Mouse (Mus musculus): ENCODE measurements at regions not wholly inside any gene's neighbourhood (a gene's known extent, or its start where the extent isn't known, plus 50 kb on each side); places are given as distances from the start of the nearest gene placed in this dataset.

- Histone ChIP-seq H3K36me3 (ENCODE audit: control insufficient read depth, insufficient read depth, low read length) (no peaks in the 10 kb centered on the region), H3K27ac (replicated peaks in 1 of 2; ENCODE audit: control insufficient read depth in 1 of 2, insufficient read depth in 1 of 2, low read depth in 2 of 2, low read length in 2 of 2) (no peak overlapping the region), H3K4me2 (ENCODE audit: low read length) (no peak overlapping the region), H3K4me1 (ENCODE audit: control insufficient read depth in 2 of 2, insufficient read depth in 2 of 2, low read length in 2 of 2) (no peaks in the 10 kb centered on the region), H3K9ac (ENCODE audit: low read length) (no peak overlapping the region), H3K27me3 (ENCODE audit: control insufficient read depth, insufficient read depth, low read length) (peaks cover 28% of the 10 kb centered on the region), H3K4me3 (ENCODE audit: control insufficient read depth in 1 of 2, insufficient read depth in 1 of 2, low read depth in 1 of 2, low read length in 2 of 2) (no peak overlapping the region), H3K9me3 (ENCODE audit: control insufficient read depth, low read length) (0 out of 2 replicates have a peak, but pooled peaks cover 10% of the 10 kb centered on the region)
- 80% methylated on average over 1 of the region's 1 CpGs for WGBS
- ATAC-seq (ENCODE audit: insufficient number of reproducible peaks, insufficient read depth, low FRiP score, low read depth), result no peak
Measured at GRCm38 (mm10) chr6:84436716-84437115, 157.0 kb downstream of the Cyp26b1 start.

- Histone ChIP-seq H3K36me3 (ENCODE audit: control insufficient read depth, insufficient read depth, low read length) (no peaks in the 10 kb centered on the region), H3K4me3 (ENCODE audit: control insufficient read depth in 1 of 2, insufficient read depth in 1 of 2, low read depth in 1 of 2, low read length in 2 of 2) (no peak overlapping the region), H3K27ac (replicated peaks in 1 of 2; ENCODE audit: control insufficient read depth in 1 of 2, insufficient read depth in 1 of 2, low read depth in 2 of 2, low read length in 2 of 2) (no peak overlapping the region), H3K9me3 (ENCODE audit: control insufficient read depth, low read length) (no peaks in the 10 kb centered on the region), H3K4me1 (ENCODE audit: control insufficient read depth in 2 of 2, insufficient read depth in 2 of 2, low read length in 2 of 2) (peaks cover 2 to 7% of the 10 kb centered on the region in 2 experiments; a peak in 1 of 4 replicates), H3K4me2 (ENCODE audit: low read length) (no peak overlapping the region), H3K9ac (ENCODE audit: low read length) (no peak overlapping the region), H3K27me3 (ENCODE audit: control insufficient read depth, insufficient read depth, low read length) (peaks cover 43% of the 10 kb centered on the region)
- WGBS, result 68% methylated on average over 6 of the region's 6 CpGs
- ATAC-seq (ENCODE audit: insufficient number of reproducible peaks, insufficient read depth, low FRiP score, low read depth), result no peak
Measured at GRCm38 (mm10) chr6:84434532-84434931, 159.2 kb downstream of the Cyp26b1 start.

- 77% methylated on average over 2 of the region's 2 CpGs for WGBS
- no peak for ATAC-seq (ENCODE audit: insufficient number of reproducible peaks, insufficient read depth, low FRiP score, low read depth)
- Histone ChIP-seq H3K4me2 (ENCODE audit: low read length) (no peak overlapping the region), H3K9ac (ENCODE audit: low read length) (no peak overlapping the region), H3K27ac (replicated peaks in 1 of 2; ENCODE audit: control insufficient read depth in 1 of 2, insufficient read depth in 1 of 2, low read depth in 2 of 2, low read length in 2 of 2) (no peak overlapping the region), H3K36me3 (ENCODE audit: control insufficient read depth, insufficient read depth, low read length) (no peaks in the 10 kb centered on the region), H3K4me1 (ENCODE audit: control insufficient read depth in 2 of 2, insufficient read depth in 2 of 2, low read length in 2 of 2) (peaks cover 4 to 7% of the 10 kb centered on the region in 2 experiments; a peak in 2 of 4 replicates), H3K4me3 (ENCODE audit: control insufficient read depth in 1 of 2, insufficient read depth in 1 of 2, low read depth in 1 of 2, low read length in 2 of 2) (no peak overlapping the region), H3K27me3 (ENCODE audit: control insufficient read depth, insufficient read depth, low read length) (peaks cover 65% of the 10 kb centered on the region), H3K9me3 (ENCODE audit: control insufficient read depth, low read length) (no peaks in the 10 kb centered on the region)
Measured at GRCm38 (mm10) chr6:84431622-84431955, 162.1 kb downstream of the Cyp26b1 start.

- H3K27ac ChIP-seq (replicated peaks in 1 of 2; ENCODE audit: control insufficient read depth in 1 of 2, insufficient read depth in 1 of 2, low read depth in 2 of 2, low read length in 2 of 2), result no peak overlapping the region
- 59% methylated on average over 12 of the region's 12 CpGs for WGBS
- H3K9me3 ChIP-seq (ENCODE audit: control insufficient read depth, low read length), result no peaks in the 10 kb centered on the region
- no peak overlapping the region for H3K4me2 ChIP-seq (ENCODE audit: low read length)
- peaks cover 65% of the 10 kb centered on the region for H3K27me3 ChIP-seq (ENCODE audit: control insufficient read depth, insufficient read depth, low read length)
- H3K4me3 ChIP-seq (ENCODE audit: control insufficient read depth in 1 of 2, insufficient read depth in 1 of 2, low read depth in 1 of 2, low read length in 2 of 2), result no peak overlapping the region
- H3K36me3 ChIP-seq (ENCODE audit: control insufficient read depth, insufficient read depth, low read length), result no peaks in the 10 kb centered on the region
- no peak for ATAC-seq (ENCODE audit: insufficient number of reproducible peaks, insufficient read depth, low FRiP score, low read depth)
- peaks cover 4 to 7% of the 10 kb centered on the region in 2 experiments; a peak in 2 of 4 replicates for H3K4me1 ChIP-seq (ENCODE audit: control insufficient read depth in 2 of 2, insufficient read depth in 2 of 2, low read length in 2 of 2)
- H3K9ac ChIP-seq (ENCODE audit: low read length), result no peak overlapping the region
Measured at GRCm38 (mm10) chr6:84430925-84431621, 162.6 kb downstream of the Cyp26b1 start.

- Histone ChIP-seq H3K36me3 (ENCODE audit: control insufficient read depth, insufficient read depth, low read length) (no peaks in the 10 kb centered on the region), H3K4me3 (ENCODE audit: control insufficient read depth in 1 of 2, insufficient read depth in 1 of 2, low read depth in 1 of 2, low read length in 2 of 2) (no peak overlapping the region), H3K27me3 (ENCODE audit: control insufficient read depth, insufficient read depth, low read length) (peaks cover 64% of the 10 kb centered on the region), H3K4me1 (ENCODE audit: control insufficient read depth in 2 of 2, insufficient read depth in 2 of 2, low read length in 2 of 2) (peaks cover 4 to 7% of the 10 kb centered on the region in 2 experiments; a peak in 2 of 4 replicates), H3K9ac (ENCODE audit: low read length) (no peak overlapping the region), H3K27ac (replicated peaks in 1 of 2; ENCODE audit: control insufficient read depth in 1 of 2, insufficient read depth in 1 of 2, low read depth in 2 of 2, low read length in 2 of 2) (no peak overlapping the region), H3K9me3 (ENCODE audit: control insufficient read depth, low read length) (no peaks in the 10 kb centered on the region), H3K4me2 (ENCODE audit: low read length) (no peak overlapping the region)
- no peak for ATAC-seq (ENCODE audit: insufficient number of reproducible peaks, insufficient read depth, low FRiP score, low read depth)
- 4% methylated on average over 4 of the region's 4 CpGs for WGBS
Measured at GRCm38 (mm10) chr6:84430146-84430545, 163.6 kb downstream of the Cyp26b1 start.

- Histone ChIP-seq H3K27ac (replicated peaks in 1 of 2; ENCODE audit: control insufficient read depth in 1 of 2, insufficient read depth in 1 of 2, low read depth in 2 of 2, low read length in 2 of 2) (no peak overlapping the region), H3K36me3 (ENCODE audit: control insufficient read depth, insufficient read depth, low read length) (no peaks in the 10 kb centered on the region), H3K27me3 (ENCODE audit: control insufficient read depth, insufficient read depth, low read length) (peaks cover 66% of the 10 kb centered on the region), H3K4me3 (ENCODE audit: control insufficient read depth in 1 of 2, insufficient read depth in 1 of 2, low read depth in 1 of 2, low read length in 2 of 2) (no peak overlapping the region), H3K9me3 (ENCODE audit: control insufficient read depth, low read length) (no peaks in the 10 kb centered on the region), H3K9ac (ENCODE audit: low read length) (no peak overlapping the region), H3K4me1 (ENCODE audit: control insufficient read depth in 2 of 2, insufficient read depth in 2 of 2, low read length in 2 of 2) (peaks cover 4 to 7% of the 10 kb centered on the region in 2 experiments; a peak in 2 of 4 replicates), H3K4me2 (ENCODE audit: low read length) (no peak overlapping the region)
- ATAC-seq (ENCODE audit: insufficient number of reproducible peaks, insufficient read depth, low FRiP score, low read depth), result no peak
- 62% methylated on average over 8 of the region's 8 CpGs for WGBS
Measured at GRCm38 (mm10) chr6:84429247-84429646, 164.5 kb downstream of the Cyp26b1 start.

GRCm38 (mm10) chr6:84426691-84427090, 167.0 kb downstream of the Cyp26b1 start:
- ATAC-seq (ENCODE audit: insufficient number of reproducible peaks, insufficient read depth, low FRiP score, low read depth), result no peak
- Histone ChIP-seq H3K27me3 (ENCODE audit: control insufficient read depth, insufficient read depth, low read length) (peaks cover 62% of the 10 kb centered on the region), H3K9ac (ENCODE audit: low read length) (no peak overlapping the region), H3K27ac (replicated peaks in 1 of 2; ENCODE audit: control insufficient read depth in 1 of 2, insufficient read depth in 1 of 2, low read depth in 2 of 2, low read length in 2 of 2) (no peak overlapping the region), H3K4me3 (ENCODE audit: control insufficient read depth in 1 of 2, insufficient read depth in 1 of 2, low read depth in 1 of 2, low read length in 2 of 2) (no peak overlapping the region), H3K4me1 (ENCODE audit: control insufficient read depth in 2 of 2, insufficient read depth in 2 of 2, low read length in 2 of 2) (peaks cover 4 to 7% of the 10 kb centered on the region in 2 experiments; a peak in 2 of 4 replicates), H3K4me2 (ENCODE audit: low read length) (no peak overlapping the region), H3K9me3 (ENCODE audit: control insufficient read depth, low read length) (no peaks in the 10 kb centered on the region), H3K36me3 (ENCODE audit: control insufficient read depth, insufficient read depth, low read length) (no peaks in the 10 kb centered on the region)
- WGBS, result 65% methylated on average over 8 of the region's 8 CpGs

GRCm38 (mm10) chr6:84425823-84426222, 167.9 kb downstream of the Cyp26b1 start:
- H3K27me3 ChIP-seq (ENCODE audit: control insufficient read depth, insufficient read depth, low read length), result peaks cover 59% of the 10 kb centered on the region
- H3K36me3 ChIP-seq (ENCODE audit: control insufficient read depth, insufficient read depth, low read length), result no peaks in the 10 kb centered on the region
- H3K9ac ChIP-seq (ENCODE audit: low read length), result no peak overlapping the region
- no peaks in the 10 kb centered on the region for H3K9me3 ChIP-seq (ENCODE audit: control insufficient read depth, low read length)
- no peak overlapping the region for H3K27ac ChIP-seq (replicated peaks in 1 of 2; ENCODE audit: control insufficient read depth in 1 of 2, insufficient read depth in 1 of 2, low read depth in 2 of 2, low read length in 2 of 2)
- H3K4me3 ChIP-seq (ENCODE audit: control insufficient read depth in 1 of 2, insufficient read depth in 1 of 2, low read depth in 1 of 2, low read length in 2 of 2), result no peak overlapping the region
- WGBS, result 51% methylated on average over 4 of the region's 4 CpGs
- ATAC-seq (ENCODE audit: insufficient number of reproducible peaks, insufficient read depth, low FRiP score, low read depth), result no peak
- H3K4me1 ChIP-seq (ENCODE audit: control insufficient read depth in 2 of 2, insufficient read depth in 2 of 2, low read length in 2 of 2), result peaks cover 4 to 7% of the 10 kb centered on the region in 2 experiments; a peak in 2 of 4 replicates
- H3K4me2 ChIP-seq (ENCODE audit: low read length), result no peak overlapping the region
